Comparison of ENCODE assay signal across 8 mouse cellular contexts in genomic region chr2:136387181-136388131, GRCm38 (mm10). TPM values are rescaled to one million over a fixed set of nuclear protein-coding genes. Genes with fewer than 3 reads are reported as not detected.
A peak's percentile ranks its signal among the peaks of the same experiment; 100 is the strongest.
DNase-seq lines count a peak whose midpoint lies in the region; ATAC-seq and TF ChIP-seq lines count a peak whose summit lies in the region.

Gene Pak7 (minus strand): TSS chr2:136387967.

- H3K27me3 ChIP-seq in forebrain, embryonic 14.5 days (replicated peaks; ENCODE audit: control insufficient read depth, insufficient read depth, low read length), result no peaks in the 10 kb centered on the region
- H3K27me3 ChIP-seq in intestine, embryonic 14.5 days (replicated peaks; ENCODE audit: control insufficient read depth, insufficient read depth, low read length), result peaks cover 16% of the 10 kb centered on the region
- H3K27me3 ChIP-seq in limb, embryonic 13.5 days, result peaks cover 6% of the 10 kb centered on the region; the same call in 1 of the 2 replicates

- DNase-seq in gastrocnemius, adult 2 months, result peak; percentile 15
- DNase-seq in gastrocnemius, adult 18-20 months (ENCODE audit: low spot score), result no peak
- peak; percentile 67 for DNase-seq in cerebellum, adult 11 months
- peak; percentile 96 for DNase-seq in forebrain, embryonic 14.5 days (ENCODE audit: low spot score)
- DNase-seq in intestine, embryonic 14.5 days (ENCODE audit: low spot score), result peak; percentile 75
- peak; percentile 7 for DNase-seq in ovary, postnatal 10 days (ENCODE audit: low spot score)
- no peak for DNase-seq in thymus, postnatal 0 days (ENCODE audit: low spot score)

- no peak within 1 kb of the TSS for H3K27ac ChIP-seq in gastrocnemius, adult 2 months
- peak within 1 kb of the TSS; percentile 89 for H3K27ac ChIP-seq in forebrain, embryonic 14.5 days (ENCODE audit: low read depth, low read length)
- H3K27ac ChIP-seq in intestine, embryonic 14.5 days (ENCODE audit: low read depth), result no peak within 1 kb of the TSS
- H3K27ac ChIP-seq in limb, embryonic 13.5 days, result peak within 1 kb of the TSS; percentile 63; the same call in 1 of the 2 replicates

- H3K9me3 ChIP-seq in forebrain, embryonic 14.5 days (replicated peaks; ENCODE audit: control insufficient read depth, low read length), result no peaks in the 10 kb centered on the region
- no peaks in the 10 kb centered on the region for H3K9me3 ChIP-seq in intestine, embryonic 14.5 days (ENCODE audit: control insufficient read depth, low read length)
- no peaks in the 10 kb centered on the region for H3K9me3 ChIP-seq in limb, embryonic 13.5 days

- TF ChIP-seq CTCF in gastrocnemius, adult 2 months (IDR thresholded peaks at IDR 0.05), result no peak

- ATAC-seq in forebrain, embryonic 14.5 days, result peak; percentile 98
- peak; percentile 94 for ATAC-seq in intestine, embryonic 14.5 days (replicated peaks; ENCODE audit: low FRiP score, low TSS enrichment, low read depth)
- ATAC-seq in limb, embryonic 13.5 days (ENCODE audit: low FRiP score, low read depth), result peak; percentile 98

- under 1% methylated on average over 36 of the region's 39 CpGs for WGBS in forebrain, embryonic 14.5 days
- 1% methylated on average over 39 of the region's 39 CpGs for WGBS in intestine, embryonic 14.5 days
- WGBS in limb, embryonic 13.5 days, result under 1% methylated on average over 39 of the region's 39 CpGs

- intact Hi-C loops in gastrocnemius, adult 2 months (cut with DNase I), result no loop called here

- H3K36me3 ChIP-seq in forebrain, embryonic 14.5 days (ENCODE audit: control insufficient read depth, insufficient read depth, low read length), result no peaks in the 10 kb centered on the region
- H3K36me3 ChIP-seq in intestine, embryonic 14.5 days (ENCODE audit: control insufficient read depth, insufficient read depth, low read length), result no peaks in the 10 kb centered on the region
- H3K36me3 ChIP-seq in limb, embryonic 13.5 days, result no peaks in the 10 kb centered on the region

- H3K4me2 ChIP-seq in forebrain, embryonic 14.5 days (ENCODE audit: low read length), result peak within 1 kb of the TSS; percentile 60
- H3K4me2 ChIP-seq in intestine, embryonic 14.5 days (ENCODE audit: low read length), result peak within 1 kb of the TSS; percentile 80
- H3K4me2 ChIP-seq in limb, embryonic 13.5 days (replicated peaks), result peak within 1 kb of the TSS; percentile 88

- H3K9ac ChIP-seq in forebrain, embryonic 14.5 days (ENCODE audit: low read length), result peak within 1 kb of the TSS; percentile 81
- peak within 1 kb of the TSS; percentile 38 for H3K9ac ChIP-seq in intestine, embryonic 14.5 days (ENCODE audit: low read length)
- H3K9ac ChIP-seq in limb, embryonic 13.5 days, result peak within 1 kb of the TSS; percentile 72

- peak within 1 kb of the TSS; percentile 58 for H3K4me3 ChIP-seq in gastrocnemius, adult 2 months
- H3K4me3 ChIP-seq in forebrain, embryonic 14.5 days (ENCODE audit: low read depth, low read length), result peak within 1 kb of the TSS; percentile 56
- peak within 1 kb of the TSS; percentile 48 for H3K4me3 ChIP-seq in intestine, embryonic 14.5 days (ENCODE audit: low read depth, low read length)
- peak within 1 kb of the TSS; percentile 64 for H3K4me3 ChIP-seq in limb, embryonic 13.5 days

- H3K4me1 ChIP-seq in forebrain, embryonic 14.5 days (ENCODE audit: control insufficient read depth, insufficient read depth, low read length), result 0 out of 2 replicates have a peak, but pooled peaks cover 7% of the 10 kb centered on the region
- peaks cover 4% of the 10 kb centered on the region; the same call in 1 of the 2 replicates for H3K4me1 ChIP-seq in intestine, embryonic 14.5 days (replicated peaks; ENCODE audit: control insufficient read depth, insufficient read depth, low read length)
- H3K4me1 ChIP-seq in limb, embryonic 13.5 days, result no peaks in the 10 kb centered on the region; the same call in 1 of the 2 replicates

RNA-seq across cellular contexts. Expression of gene Pak7, which starts in this region (rescaled TPM):
- not detected for total RNA-seq in gastrocnemius, adult 2 months (2021)
- not detected for total RNA-seq in gastrocnemius, adult 18-20 months (2021)
- 29.7 and 33.7 TPM in 2 replicates for polyA plus RNA-seq in forebrain, embryonic 14.5 days (2014; fragmentation: Nextera tagmentation; extraction: Ambion mirVana)
- 1.1 and 1.7 TPM in 2 replicates for polyA plus RNA-seq in intestine, embryonic 14.5 days (2014; fragmentation: Nextera tagmentation; extraction: Ambion mirVana)
- polyA plus RNA-seq in limb, embryonic 13.5 days (2015; fragmentation: Nextera tagmentation; extraction: Ambion mirVana), result 1.4 and 2.0 TPM in 2 replicates
- polyA plus RNA-seq in thymus, postnatal 0 days (2015; fragmentation: Nextera tagmentation; extraction: Ambion mirVana), result not detected in 2 replicates

Comparison
In these comparisons a context has a peak if more than half of its experiments do, and no peak if none do; other contexts are left out.
1. RNA of gene Pak7 (polyA plus RNA-seq): 29.7 to 33.7 TPM in forebrain, embryonic 14.5 days; 1.4 to 2.0 TPM in limb, embryonic 13.5 days, 1.1 to 1.7 TPM in intestine, embryonic 14.5 days and not detected in thymus, postnatal 0 days; every median in the first group is over 10 times any median in the second.
2. Peak in DNase-seq and H3K4me3 ChIP-seq in gastrocnemius, adult 2 months; RNA of the gene not detected or under 1 TPM.
3. DNase-seq: peak in cerebellum, adult 11 months (single experiment), forebrain, embryonic 14.5 days (single experiment), intestine, embryonic 14.5 days (single experiment) and ovary, postnatal 10 days (single experiment); none in gastrocnemius, adult 18-20 months (single experiment) and thymus, postnatal 0 days (single experiment).
4. H3K27ac ChIP-seq: peak in forebrain, embryonic 14.5 days (single experiment) and limb, embryonic 13.5 days (single experiment); none in gastrocnemius, adult 2 months (single experiment) and intestine, embryonic 14.5 days (single experiment).
5. Peak in every context shown above with its lines, with median percentiles within 50 percentile points of each other: H3K4me3 ChIP-seq, ATAC-seq, H3K4me2 ChIP-seq and H3K9ac ChIP-seq.